Mouse (Mus musculus): Measurements from ENCODE around the gene Tcea3.

- TF ChIP-seq POLR2A (IDR thresholded peaks at IDR 0.05; ENCODE audit: insufficient read depth, low read depth, low read length) = no peak
- TF ChIP-seq CTCF (IDR thresholded peaks at IDR 0.05) = no peak
- no peak for TF ChIP-seq EP300 (IDR thresholded peaks at IDR 0.05; ENCODE audit: insufficient read depth, low read depth, low read length)
Measured at GRCm38 (mm10) chr4:136259916-136260315, 12.4 kb downstream of the Tcea3 start.
